Mouse (Mus musculus) urinary bladder, postnatal 36 days (tissue): ENCODE data around the gene Phc3.

Experiments used
- DNase-seq, 2 experiments: peaks; one replicate each; pipeline ENCODE4 v3.0.0; 2022; ENCODE audit warnings: low spot score in 2 of 2, mixed read lengths in 1 of 2

The Phc3 gene

GRCm38 (mm10) chr3:30976991-30977603 is 7.9 kb upstream of the Phc3 start:
- no peak for DNase-seq

GRCm38 (mm10) chr3:30975102-30975754 is 6.0 kb upstream of the Phc3 start:
- DNase-seq: peak; percentile 52

- DNase-seq: peak; percentile 38 to 40
Observed at GRCm38 (mm10) chr3:30968531-30969092, 603 bp downstream of the Phc3 start.

- DNase-seq: no peak
Observed at GRCm38 (mm10) chr3:30965644-30966043, 3.6 kb downstream of the Phc3 start.

- no peak for DNase-seq
Observed at GRCm38 (mm10) chr3:30964216-30964615, 5.0 kb downstream of the Phc3 start.

GRCm38 (mm10) chr3:30963100-30963499 is 6.1 kb downstream of the Phc3 start:
- DNase-seq: no peak

GRCm38 (mm10) chr3:30959868-30960831 is 9.1 kb downstream of the Phc3 start:
- no peak for DNase-seq

GRCm38 (mm10) chr3:30958709-30959108 is 10.5 kb downstream of the Phc3 start:
- DNase-seq: no peak

GRCm38 (mm10) chr3:30956327-30956726 is 12.9 kb downstream of the Phc3 start:
- no peak for DNase-seq

GRCm38 (mm10) chr3:30952273-30953070 is 16.7 kb downstream of the Phc3 start:
- DNase-seq: no peak

GRCm38 (mm10) chr3:30951652-30952051 is 17.6 kb downstream of the Phc3 start:
- DNase-seq: peak in 1 of 2 experiments; percentile 28

- DNase-seq: no peak
Observed at GRCm38 (mm10) chr3:30934384-30934783, 34.8 kb downstream of the Phc3 start.

GRCm38 (mm10) chr3:30929828-30930227 is 39.4 kb downstream of the Phc3 start:
- peak in 1 of 2 experiments; percentile 15 for DNase-seq

- DNase-seq: no peak
Observed at GRCm38 (mm10) chr3:30927664-30928063, 41.6 kb downstream of the Phc3 start.

GRCm38 (mm10) chr3:30917160-30917559 is 52.1 kb downstream of the Phc3 start:
- DNase-seq: no peak

- DNase-seq: no peak
Observed at GRCm38 (mm10) chr3:30904658-30905057, 64.6 kb downstream of the Phc3 start.

- DNase-seq: no peak
Observed at GRCm38 (mm10) chr3:30899407-30899806, 69.8 kb downstream of the Phc3 start.

- no peak for DNase-seq
Observed at GRCm38 (mm10) chr3:30896721-30897120, 72.5 kb downstream of the Phc3 start.

- no peak for DNase-seq
Observed at GRCm38 (mm10) chr3:30889014-30889413, 80.2 kb downstream of the Phc3 start.

GRCm38 (mm10) chr3:30887449-30887848 is 81.8 kb downstream of the Phc3 start:
- DNase-seq: no peak

- no peak for DNase-seq
Observed at GRCm38 (mm10) chr3:30876709-30877108, 92.5 kb downstream of the Phc3 start.
